Mouse (Mus musculus) CD4-positive, CD25-positive, alpha-beta regulatory T cell, adult 2 months (primary cell): ENCODE measurements around the gene Nfxl1.

Experiments used
- DNase-seq: peaks from one replicate; pipeline ENCODE4 v3.0.0-alpha.2; 2012; ENCODE audit warnings: low read depth, low spot score

The Nfxl1 gene

DNA sequence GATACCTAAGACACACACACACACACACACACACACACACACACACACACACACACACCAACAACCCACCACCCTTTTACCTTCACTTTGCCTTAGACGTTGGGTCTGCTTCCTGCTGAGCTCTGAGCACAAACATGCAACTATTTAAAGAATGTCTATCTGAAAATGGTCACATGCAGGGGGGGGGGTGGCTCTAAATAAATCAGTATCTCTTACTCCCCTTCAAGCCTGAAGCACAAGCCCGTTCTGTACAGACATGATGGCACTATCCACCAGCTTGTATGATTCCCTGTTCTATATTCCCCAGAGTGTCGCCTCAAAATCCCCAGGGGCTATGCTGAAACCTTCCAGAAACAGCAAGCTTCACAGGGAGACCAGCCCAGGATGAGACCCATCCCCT, 57.7 kb downstream of the Nfxl1 start:
- DNase-seq, result no peak

DNA sequence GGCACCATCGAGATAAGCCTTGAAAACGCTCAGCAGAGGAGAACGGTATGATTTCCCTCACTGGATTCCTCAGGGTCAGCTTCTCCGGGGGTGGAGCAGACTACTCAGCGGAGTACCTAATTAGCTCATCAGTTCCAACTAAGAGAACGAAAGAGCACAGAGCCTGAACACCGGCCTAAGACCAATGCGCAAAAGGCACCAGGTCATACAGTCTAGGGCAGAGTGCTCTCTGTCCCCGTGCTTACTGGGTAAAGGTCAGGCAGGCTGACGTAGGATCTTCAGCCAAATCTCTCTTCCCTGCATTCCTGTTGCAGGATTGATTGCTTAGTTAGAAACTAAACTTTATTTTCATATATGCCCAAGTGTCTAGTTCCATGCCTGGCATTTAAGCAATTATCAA, 61.2 kb downstream of the Nfxl1 start:
- no peak for DNase-seq

DNA sequence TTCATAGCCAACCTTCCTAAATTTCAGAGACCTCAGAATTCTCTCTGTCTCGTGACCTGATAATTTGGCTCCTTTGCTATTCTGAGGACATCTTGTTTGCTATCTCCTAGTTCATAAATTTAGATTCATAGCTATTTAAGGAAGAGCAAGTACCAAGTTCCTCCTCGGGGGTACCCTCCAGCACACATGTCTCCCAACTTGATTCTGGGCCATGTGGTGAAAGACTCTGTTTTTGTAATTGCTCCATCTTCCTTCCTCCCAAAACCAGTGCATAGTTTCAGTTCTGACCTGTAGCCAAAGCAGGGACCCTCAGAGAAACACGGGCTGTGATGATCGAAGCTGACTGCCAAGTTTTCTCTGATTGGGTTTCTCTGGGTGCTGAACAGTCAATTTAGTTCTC, 62.7 kb downstream of the Nfxl1 start:
- DNase-seq, result no peak

DNA sequence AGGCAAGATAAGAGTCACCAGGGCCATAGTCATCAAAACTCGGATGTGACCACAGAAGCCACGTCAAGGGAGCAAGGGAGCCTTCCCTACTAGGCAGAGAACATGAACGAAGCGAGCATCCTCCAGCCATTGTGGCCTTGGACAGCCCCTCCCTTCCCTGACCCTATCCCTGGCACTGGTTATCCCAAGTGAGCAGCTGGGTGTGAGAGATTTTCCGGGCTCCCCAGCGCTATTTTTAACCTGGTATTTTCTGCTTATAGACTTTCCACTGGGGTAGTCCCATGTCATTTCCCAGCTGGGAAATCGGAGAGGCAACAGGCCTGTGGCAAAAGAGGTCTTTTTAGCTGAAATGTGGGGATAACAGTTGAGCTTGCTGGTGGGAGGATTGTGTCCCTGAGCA, 65.6 kb downstream of the Nfxl1 start:
- DNase-seq, result no peak

DNA sequence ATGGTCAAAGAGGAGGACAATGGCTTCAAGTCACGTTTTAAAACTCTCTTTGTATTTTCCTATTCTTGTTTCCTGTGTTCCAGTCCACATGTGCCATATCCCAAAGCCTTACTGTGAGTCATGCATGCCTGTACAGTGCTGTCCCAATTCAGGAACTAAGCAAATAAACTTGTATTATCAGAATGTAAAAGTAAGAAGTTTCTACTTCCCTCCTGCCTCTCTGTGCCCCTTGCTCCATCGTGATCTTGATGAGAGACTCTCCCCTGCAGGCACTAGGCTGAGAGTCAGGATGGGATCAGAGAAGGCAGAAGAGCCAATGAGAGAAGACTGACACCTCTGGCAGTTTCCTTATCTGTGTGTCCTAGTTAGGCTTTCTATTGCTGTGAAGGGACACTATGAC, 68.3 kb downstream of the Nfxl1 start:
- DNase-seq, result no peak

DNA sequence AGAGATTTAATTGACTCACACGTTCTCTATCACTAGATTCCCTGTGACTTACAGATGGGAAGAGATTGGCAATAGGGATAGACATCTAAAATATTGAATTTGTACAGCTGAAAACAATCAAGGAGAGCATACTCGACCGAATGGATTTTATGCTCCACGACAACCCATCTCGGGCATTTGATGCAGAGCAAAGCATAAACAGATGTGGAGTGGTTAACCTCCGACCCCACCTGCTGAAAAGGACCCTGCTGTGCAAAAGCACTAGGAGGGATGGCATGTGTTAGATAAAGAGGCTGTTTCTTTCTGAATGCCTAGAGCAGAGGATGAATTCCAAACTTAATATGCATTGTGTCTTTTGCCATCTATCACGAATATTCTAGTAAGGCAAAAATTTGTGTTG, 79.0 kb downstream of the Nfxl1 start:
- DNase-seq, result no peak

DNA sequence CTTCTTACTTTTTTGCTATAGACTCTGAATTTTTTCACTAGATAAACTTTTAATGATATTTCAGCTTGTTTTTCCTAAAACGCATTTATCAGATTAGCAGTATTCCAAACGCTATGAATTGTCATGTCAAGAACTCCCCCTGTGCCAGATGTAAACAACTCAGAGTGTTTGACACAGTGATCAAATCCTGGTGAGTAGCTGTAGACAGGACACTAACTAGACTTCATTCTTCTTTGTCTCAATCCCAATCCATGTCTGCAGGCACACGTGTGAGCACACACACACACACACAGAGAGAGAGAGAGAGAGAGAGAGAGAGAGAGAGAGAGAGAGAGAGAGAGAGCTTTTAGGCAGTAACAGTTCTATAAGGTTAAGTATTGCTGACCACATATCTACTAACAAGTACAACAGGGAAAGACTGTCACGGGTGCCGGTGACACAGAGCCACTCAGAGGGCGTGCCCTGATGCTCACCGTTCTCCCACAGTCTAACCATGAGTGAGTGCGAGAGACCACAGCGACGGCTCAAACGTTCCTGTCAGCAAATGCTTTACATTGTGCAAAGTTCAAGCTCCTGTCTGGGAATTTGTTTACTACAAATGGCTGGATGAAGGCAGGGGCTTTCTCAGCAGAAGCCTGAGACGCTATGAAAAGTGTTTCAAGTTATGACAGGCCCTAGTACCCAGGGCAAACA, 87.0 kb downstream of the Nfxl1 start:
- no peak for DNase-seq

DNA sequence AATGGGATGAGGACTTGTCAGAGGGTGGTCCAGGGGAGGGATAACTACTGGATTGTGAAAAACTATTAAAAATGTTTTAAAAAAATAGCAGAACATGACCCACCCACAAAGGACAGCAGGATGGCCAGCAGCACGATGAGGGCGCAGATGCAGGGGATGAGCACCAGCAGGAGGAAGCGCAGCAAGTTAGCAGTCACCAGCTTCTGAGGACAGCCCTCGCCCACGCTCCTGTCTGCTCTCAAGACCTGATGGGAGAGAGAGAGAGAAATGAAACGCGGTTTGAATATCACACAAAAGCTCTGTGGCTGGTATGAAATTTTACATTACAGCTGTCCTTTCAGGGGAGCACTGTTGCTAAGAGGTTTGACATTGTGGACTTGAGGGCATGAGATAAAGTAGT, 87.7 kb downstream of the Nfxl1 start:
- DNase-seq, result no peak

DNA sequence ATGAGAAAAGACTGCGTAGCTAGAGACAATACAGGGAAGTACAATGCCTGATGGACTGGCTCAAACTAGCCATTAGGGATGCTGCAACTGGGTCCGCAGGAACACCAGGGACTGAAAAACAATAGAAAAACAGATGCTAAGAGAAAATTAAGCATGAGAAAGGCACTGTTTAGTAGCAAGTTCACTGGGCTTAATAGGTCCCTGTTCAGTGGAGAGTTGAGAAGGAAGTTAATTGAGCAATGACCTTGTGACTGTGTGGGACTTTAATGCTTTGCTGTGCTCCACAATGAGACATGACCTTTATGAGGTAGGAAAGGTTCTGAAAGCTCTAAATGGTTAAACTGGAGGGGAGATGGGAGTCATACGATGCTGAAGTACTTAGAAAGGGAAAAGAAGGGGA, 94.6 kb downstream of the Nfxl1 start:
- no peak for DNase-seq
